Mouse (Mus musculus) neutrophil, adult 5-6 weeks (primary cell): ENCODE data around the gene Il31ra. TPM values are rescaled to one million over a fixed set of nuclear protein-coding genes. Genes with fewer than 3 reads are reported as not detected.
A peak's percentile ranks its signal among the peaks of the same experiment; 100 is the strongest.

Source experiments
- ATAC-seq: fragments of 151-379, 151-347 bp; 2 replicates; pipeline ENCODE4 v1.8.0; 2017; ENCODE audit warnings: mild to moderate bottlenecking, moderate TSS enrichment; ENCODE audit not compliant: insufficient number of reproducible peaks, poor library complexity, low FRiP score, severe bottlenecking; ENCODE audit errors: extremely low read depth
- total RNA-seq: library from RNA; stranded (forward); fragments of 200-1000 nt; gene quantifications from 2 replicates; pipeline ENCODE4 v1.2.3, GENCODE M21; 2017

The Il31ra gene
- total RNA-seq, 1 experiment from 2014 or later: 0.35 TPM

GRCm38 (mm10) chr13:112511810-112512209 is 82.3 kb downstream of the Il31ra start:
- no peak for ATAC-seq

GRCm38 (mm10) chr13:112511261-112511660 is 82.9 kb downstream of the Il31ra start:
- no peak for ATAC-seq

DNA sequence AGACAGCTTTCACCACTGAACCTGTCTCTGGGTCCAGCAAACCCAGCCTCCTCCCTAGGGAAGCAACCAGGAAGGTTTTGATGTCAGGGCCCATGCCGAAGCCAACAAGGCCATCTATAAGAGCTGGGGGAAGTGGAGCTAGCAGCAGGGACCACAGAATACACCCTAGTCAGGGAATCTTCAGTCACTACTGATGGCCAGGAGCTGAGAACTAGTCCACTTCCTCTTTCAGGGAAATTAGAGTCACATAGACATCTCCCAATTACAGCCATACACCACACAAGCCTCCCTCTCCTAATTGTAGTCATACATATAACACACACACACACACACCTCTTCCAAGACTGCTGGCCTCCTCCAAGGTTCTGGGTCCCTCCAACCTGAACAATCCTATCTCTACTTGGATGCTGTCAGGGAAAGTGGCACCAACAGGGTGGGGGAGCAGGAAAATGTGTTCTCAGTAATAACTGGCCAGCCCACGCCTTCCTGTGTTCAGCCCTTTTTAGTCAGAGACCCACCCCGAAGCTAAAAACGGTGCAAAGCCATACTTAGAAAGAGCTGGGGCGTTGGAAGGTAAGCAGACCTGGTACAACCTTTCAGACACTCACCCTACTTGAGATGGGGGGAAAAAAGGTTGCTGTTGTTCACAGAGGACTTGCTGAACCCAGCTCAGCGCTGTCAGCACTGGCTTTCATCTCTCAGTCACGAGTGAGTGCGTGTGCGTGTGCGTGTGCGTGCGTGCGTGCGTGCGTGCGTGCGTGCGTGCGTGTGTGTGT is 83.5 kb downstream of the Il31ra start:
- no peak for ATAC-seq

- ATAC-seq: peak; percentile 39; the same call in 1 of the 2 replicates
Measured at GRCm38 (mm10) chr13:112509465-112509864, 84.7 kb downstream of the Il31ra start.

DNA sequence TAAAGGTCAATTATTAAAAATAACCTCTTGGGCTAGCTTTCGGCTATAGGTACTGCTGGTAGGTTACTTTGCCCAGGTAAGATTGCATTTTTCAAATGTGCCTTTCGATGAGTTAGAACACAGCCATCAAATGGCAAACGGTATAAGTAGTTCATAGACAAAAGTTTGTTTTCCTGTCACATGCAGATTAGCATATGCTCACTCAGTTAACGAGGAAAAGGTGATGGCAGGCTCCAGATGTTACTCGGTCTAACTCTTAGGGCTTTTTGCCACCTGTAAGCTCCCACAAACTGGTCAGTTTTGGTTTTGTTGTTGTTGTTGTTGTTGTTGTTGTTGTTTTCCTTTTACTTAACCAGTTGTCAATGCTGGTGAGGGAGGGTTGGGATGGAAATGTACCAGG is 85.7 kb downstream of the Il31ra start:
- ATAC-seq: no peak

GRCm38 (mm10) chr13:112507691-112508090 is 86.5 kb downstream of the Il31ra start:
- ATAC-seq: no peak; the same call in 1 of the 2 replicates

- ATAC-seq: no peak
Measured at GRCm38 (mm10) chr13:112506766-112507165, 87.4 kb downstream of the Il31ra start.

- no peak for ATAC-seq
Measured at GRCm38 (mm10) chr13:112505436-112505835, 88.7 kb downstream of the Il31ra start.

GRCm38 (mm10) chr13:112503846-112504245 is 90.3 kb downstream of the Il31ra start:
- ATAC-seq: no peak

DNA sequence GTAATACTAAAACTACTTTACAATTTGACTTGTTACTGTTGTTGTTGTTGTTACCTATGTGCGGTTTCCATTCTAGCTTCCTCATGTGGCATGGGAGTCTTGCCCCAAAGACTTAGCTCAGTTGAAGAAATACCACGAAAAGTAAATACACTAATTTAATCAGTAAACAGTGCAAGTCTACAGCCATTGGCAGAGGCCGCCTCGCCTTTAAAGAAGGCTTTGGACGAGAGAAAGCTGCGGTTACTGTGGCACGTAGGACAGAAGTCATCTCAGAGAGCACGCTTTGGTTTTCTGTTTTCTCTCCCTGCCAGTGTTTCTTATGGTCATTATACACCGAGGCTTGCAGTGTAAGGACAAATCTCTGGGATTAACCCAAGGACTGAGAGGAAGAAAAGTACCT is 93.7 kb downstream of the Il31ra start:
- no peak for ATAC-seq

DNA sequence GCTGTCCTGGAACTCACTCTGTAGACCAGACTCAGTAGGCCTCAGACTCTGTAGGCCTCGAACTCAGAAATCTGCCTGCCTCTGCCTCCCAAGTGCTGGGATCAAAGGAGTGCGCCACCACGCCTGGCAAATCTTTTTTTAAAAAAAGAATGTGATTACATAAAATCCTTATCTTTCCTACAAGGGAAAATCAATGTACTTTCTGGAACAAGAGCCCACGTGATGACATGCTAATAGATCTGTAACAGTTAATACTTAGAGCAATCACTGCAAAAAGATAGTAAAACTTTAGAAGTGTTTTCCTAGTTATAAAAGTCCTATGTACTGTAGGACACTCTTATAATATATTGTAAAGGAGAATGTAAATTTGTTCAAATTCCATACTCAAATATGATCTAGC is 94.1 kb downstream of the Il31ra start:
- no peak for ATAC-seq

GRCm38 (mm10) chr13:112494590-112494989 is 99.6 kb downstream of the Il31ra start:
- ATAC-seq: no peak

DNA sequence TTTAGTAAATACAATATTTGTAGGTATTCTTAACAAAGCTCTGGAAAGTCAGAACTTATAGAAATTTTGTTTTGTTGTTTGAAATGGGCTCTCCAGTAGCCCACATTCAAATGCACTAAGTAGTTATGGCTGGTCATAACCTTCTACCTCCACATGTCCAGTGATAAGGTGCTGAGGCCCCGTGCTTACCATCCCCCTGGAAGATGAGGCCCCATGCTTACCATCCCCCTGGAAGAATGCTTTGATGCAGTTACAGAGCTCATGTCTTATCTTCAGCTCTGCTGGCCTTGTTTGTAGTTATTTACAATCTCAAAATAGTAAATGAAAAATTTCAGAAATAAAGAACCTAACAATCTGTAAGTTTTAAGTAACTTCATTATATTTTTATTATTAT is 101.9 kb downstream of the Il31ra start:
- ATAC-seq: no peak

GRCm38 (mm10) chr13:112491636-112492284 is 102.4 kb downstream of the Il31ra start:
- ATAC-seq: no peak

DNA sequence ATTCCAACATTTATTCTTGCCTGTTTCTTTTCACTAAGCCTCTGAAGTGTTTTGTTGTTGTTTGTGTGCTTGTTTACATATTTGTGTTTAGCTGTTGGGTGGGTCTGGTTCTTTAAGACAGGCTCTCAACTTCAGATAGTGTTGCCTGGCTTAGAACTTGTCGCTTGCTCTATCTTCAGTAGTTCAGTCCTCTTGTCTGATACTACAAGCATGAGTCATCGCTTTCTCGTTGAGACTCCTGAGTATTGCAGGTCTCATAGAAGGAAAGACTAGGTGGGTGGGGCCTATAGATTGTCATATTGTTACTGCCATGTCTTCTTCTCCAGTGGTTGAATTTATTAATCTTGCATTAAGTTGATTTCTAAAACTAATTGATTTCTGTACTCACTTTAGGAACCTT is 104.1 kb downstream of the Il31ra start:
- ATAC-seq: no peak

- ATAC-seq: no peak
Measured at GRCm38 (mm10) chr13:112486676-112487075, 107.5 kb downstream of the Il31ra start.

- ATAC-seq: no peak
Measured at GRCm38 (mm10) chr13:112486236-112486635, 107.9 kb downstream of the Il31ra start.

DNA sequence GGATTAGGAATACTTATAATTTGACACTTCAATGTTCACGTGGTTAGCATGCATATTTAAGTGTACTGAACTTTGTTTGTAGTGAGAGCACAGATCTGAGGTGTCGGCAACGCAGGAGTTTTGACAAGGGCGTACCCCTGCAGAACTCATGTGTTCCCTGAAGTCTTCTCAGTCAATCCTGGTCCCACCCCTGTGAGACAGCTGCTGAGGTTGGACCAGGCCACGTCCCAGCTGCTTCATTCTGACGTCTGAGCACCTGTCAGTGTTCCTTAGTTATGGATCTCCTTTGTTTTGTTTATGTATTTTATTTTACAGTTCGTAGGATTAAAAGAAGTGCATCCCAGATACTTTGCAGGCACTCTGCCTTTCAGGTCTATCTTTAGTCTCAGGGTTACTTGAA is 111.1 kb downstream of the Il31ra start:
- ATAC-seq: no peak

GRCm38 (mm10) chr13:112482525-112482924 is 111.6 kb downstream of the Il31ra start:
- ATAC-seq: no peak

DNA sequence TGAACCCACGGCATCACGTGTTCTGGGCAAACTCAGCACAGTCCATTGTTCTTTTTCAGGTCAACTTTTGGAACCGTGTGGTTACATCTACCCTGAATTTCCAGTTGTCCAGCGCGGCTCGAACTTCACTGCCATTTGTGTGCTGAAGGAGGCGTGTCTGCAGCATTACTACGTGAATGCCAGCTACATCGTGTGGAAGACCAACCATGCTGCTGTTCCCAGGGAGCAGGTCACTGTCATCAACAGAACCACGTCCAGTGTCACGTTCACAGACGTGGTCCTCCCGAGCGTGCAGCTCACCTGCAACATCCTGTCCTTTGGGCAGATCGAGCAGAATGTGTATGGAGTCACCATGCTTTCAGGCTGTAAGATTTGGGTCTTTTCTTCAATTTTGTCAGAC is 114.2 kb downstream of the Il31ra start:
- no peak for ATAC-seq
